Mouse (Mus musculus) midbrain, embryonic 10.5 days (tissue): ENCODE measurements at regions not wholly inside any gene's neighbourhood (a gene's known extent, or its start where the extent isn't known, plus 50 kb on each side); places are given as distances from the start of the nearest gene placed in this dataset.
"Not testable (repeated sequence)": the region's sequence is repeated elsewhere in the genome, so short reads cannot be mapped to it uniquely, and the experiment has no call there.

Experiments used
- DNase-seq: peaks from one replicate; pipeline ENCODE4 v3.0.0-alpha.2; 2017; ENCODE audit warnings: low spot score
- H3K27ac ChIP-seq: fragments of 300-500 bp; sonication (generic); replicated peaks from 2 replicates; pipeline ENCODE4 v1.5.1; 2016; ENCODE audit warnings: mild to moderate bottlenecking
- H3K27me3 ChIP-seq: fragments of 300-500 bp; sonication (generic); 2 replicates; pipeline ENCODE4 v1.6.1; 2016; ENCODE audit warnings: low read depth, mild to moderate bottlenecking; ENCODE audit not compliant: poor library complexity, severe bottlenecking
- H3K36me3 ChIP-seq: fragments of 300-500 bp; sonication (generic); 2 replicates; pipeline ENCODE4 v1.6.1; 2016; ENCODE audit warnings: mild to moderate bottlenecking, moderate library complexity
- H3K4me1 ChIP-seq: fragments of 300-500 bp; sonication (generic); 2 replicates; pipeline ENCODE4 v1.6.1; 2016
- H3K4me3 ChIP-seq: fragments of 300-500 bp; sonication (generic); 2 replicates; pipeline ENCODE4 v1.5.1; 2016; ENCODE audit warnings: mild to moderate bottlenecking, moderate library complexity
- H3K9me3 ChIP-seq: fragments of 300-500 bp; sonication (generic); replicated peaks from 2 replicates; pipeline ENCODE4 v1.6.1; 2016; ENCODE audit warnings: mild to moderate bottlenecking
- WGBS: fragments of 180-500 bp; shearing (Covaris S2); methylation state at CpG from one replicate; pipeline ENCODE4 v1.1.7; 2016; 5-methylcytosine and 5-hydroxymethylcytosine counted together

DNA sequence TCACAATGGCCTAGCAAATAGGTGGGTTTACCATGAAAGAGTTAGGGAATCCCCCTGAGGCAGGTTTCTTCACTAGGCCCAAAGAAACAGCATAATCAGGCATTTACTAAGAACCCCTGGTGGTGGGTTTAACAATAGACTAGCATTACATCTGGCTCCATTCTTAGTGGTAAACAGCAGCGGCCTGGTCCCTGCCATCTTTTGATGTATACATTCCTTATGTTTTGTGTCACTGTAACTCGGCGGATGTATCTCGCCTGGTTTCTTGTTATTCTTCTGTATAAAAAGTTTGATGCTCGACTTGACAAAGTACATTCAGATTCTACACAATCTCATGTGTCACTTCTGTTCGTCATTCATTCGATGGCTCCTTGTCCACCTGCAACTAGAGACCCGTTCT lies 60.3 kb downstream of the Zfp954 start:
- H3K4me1 ChIP-seq, H3K36me3 ChIP-seq, DNase-seq, H3K4me3 ChIP-seq, H3K27me3 ChIP-seq, H3K27ac ChIP-seq: not testable (repeated sequence)
- 90% methylated on average over 8 of the region's 8 CpGs for WGBS
- peaks cover 53% of the 10 kb centered on the region for H3K9me3 ChIP-seq
